Mouse (Mus musculus) adrenal gland, adult 2 months (tissue): ENCODE measurements around the gene Nkx6-1. TPM values are rescaled to one million over a fixed set of nuclear protein-coding genes. Genes with fewer than 3 reads are reported as not detected.

Source experiments
- DNase-seq: peaks from one replicate; pipeline ENCODE4 v3.0.0; 2021
- long read RNA-seq: library from polyadenylated mRNA; stranded (forward); transcript quantifications from one replicate; pipeline ENCODE4 v2.0.0, GENCODE M21; 2021
- polyA plus RNA-seq: library from polyadenylated mRNA; depleted of rRNA; stranded (reverse); fragments of >200 nt; gene quantifications from 2 replicates; pipeline ENCODE4 v1.2.3, GENCODE M21; 2012; rRNA removed
- total RNA-seq, 2 experiments: library from RNA; stranded (reverse); gene quantifications; 2 replicates each; pipeline ENCODE4 v1.2.3; 2021

The Nkx6-1 gene
- total RNA-seq (not detected), polyA plus RNA-seq (not detected in 2 replicates)
- long read RNA-seq = 0 reads

- peak; percentile 87 for DNase-seq
Observed at GRCm38 (mm10) chr5:101664945-101665615, at the start of gene Nkx6-1. Gene Nkx6-1 (minus strand): TSS chr5:101664996.

DNA sequence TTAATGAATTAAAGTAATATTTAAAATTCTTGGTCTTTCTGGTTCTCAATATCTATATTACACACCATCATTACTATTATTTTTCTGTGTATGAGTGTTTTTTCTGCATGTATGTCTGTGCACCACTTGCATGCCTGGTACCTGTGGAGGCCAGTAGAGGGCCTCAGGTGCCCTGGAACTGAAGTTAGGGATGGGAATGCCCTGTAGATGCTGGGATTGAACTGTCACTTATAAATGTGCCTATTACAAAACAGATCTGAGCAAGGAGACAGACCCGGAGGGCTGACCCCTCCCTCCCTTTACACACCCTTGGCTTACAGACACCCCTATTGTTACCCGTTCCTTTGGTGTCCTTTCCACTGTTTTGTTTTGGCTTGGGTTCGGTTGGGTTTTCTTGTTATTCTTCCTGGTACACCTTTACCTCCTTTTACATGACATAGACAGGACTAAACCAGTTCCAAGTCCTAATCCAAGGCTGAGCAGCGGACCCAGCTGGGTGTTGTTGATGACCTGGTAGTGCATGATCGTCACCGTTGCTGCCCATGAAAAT lies 48.3 kb upstream of the Nkx6-1 start:
- DNase-seq = no peak

DNA sequence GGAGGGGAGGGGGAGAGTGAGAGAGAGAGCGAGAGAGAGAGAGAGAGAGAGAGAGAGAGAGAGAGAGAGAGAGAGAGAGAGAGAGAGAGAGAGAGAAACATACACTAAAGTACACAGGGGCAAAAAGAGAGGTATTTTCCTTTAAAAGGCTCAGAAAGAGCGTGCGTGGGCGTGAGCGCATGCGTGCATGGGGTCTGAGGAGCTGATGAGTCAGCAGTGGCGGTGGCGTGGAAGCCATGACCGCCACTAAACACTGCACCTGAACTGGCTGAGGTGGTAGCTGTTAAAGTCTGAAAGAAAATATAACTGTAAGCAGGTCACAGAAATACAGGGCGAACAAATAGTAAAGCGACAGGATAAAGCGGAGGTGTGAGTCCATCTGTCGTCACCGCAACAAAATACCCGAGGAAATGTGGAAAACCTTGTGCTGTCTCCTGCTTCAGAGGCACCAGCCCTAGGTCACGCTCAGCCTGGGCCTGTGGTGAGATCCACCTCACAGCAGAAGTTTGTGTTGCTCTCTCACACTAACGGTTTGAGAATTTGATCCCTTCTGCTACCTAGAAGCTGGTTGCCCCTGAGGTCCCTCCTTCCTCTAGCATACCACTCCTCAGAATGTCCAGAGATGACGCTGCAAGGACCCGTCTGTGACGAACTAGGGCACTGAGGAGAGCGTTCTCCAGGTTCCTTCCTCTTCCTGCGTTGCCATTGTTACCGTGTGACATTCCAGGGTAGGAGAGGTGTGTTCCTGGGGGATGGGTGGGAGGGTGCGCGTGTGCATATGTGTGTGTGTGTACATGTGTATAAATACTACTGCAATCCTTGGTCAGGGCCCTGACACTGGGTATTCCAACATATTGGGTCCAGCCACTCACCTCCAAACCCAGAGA lies 38.8 kb upstream of the Nkx6-1 start:
- DNase-seq = peak; percentile 21

GRCm38 (mm10) chr5:101702636-101703035 lies 37.8 kb upstream of the Nkx6-1 start:
- no peak for DNase-seq

DNA sequence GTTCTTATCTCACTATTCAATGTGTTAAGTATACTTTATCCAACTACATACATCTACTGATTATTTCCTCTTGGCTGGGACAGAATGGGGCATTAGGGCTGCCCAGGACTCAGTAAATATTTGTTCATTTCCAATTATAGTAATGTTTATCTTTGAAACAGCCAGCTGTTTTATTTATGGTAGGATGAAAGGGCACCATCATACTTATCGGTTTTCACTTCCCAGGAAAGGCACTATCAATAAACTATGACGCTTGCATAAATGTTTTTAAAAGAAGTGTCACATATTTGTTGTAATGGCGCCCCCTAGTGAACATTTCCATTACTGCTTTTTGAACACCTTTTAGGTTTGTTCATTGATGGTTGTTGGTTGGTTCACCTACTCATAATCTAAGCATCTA lies 35.8 kb upstream of the Nkx6-1 start:
- no peak for DNase-seq

DNA sequence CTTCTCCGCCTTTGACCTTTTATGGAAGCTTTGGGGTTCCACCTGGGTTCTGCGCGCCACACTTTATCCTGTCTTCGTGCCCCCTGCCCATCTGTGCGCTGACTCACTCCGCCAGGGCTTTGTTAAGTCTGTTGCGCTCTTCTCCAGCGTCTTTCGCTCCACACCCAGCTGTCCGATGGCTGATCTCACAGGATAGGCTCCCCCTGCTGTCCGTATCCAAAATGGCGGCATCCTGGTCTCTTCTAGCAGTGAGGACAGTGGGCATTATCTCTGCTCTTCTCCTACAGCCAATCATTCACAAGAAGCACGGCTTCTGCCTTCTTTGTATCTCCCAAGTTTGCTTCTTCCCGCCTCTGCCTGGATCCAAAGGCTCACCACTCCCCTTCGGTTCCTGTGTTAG lies 23.8 kb upstream of the Nkx6-1 start:
- no peak for DNase-seq

- DNase-seq = no peak
Observed at GRCm38 (mm10) chr5:101683340-101683739, 18.5 kb upstream of the Nkx6-1 start.

DNA sequence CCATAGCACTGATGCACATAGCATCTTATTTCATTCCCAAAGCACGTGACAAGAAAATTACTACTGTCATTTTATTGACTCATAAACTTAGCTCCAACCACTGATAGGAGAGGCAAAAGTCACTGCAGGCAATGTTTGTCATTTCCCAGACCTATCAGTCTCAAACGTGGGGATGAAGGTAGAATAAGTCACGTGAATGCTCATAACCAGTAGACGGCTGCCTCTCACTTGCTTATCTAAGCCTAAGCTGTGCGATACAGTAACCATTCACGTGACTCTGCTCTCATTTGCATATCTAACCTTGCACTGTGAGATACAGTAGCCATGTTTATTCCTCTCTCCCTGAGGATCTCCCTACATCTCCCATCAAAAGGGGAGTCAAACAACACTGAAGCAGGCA lies 15.5 kb upstream of the Nkx6-1 start:
- no peak for DNase-seq

DNA sequence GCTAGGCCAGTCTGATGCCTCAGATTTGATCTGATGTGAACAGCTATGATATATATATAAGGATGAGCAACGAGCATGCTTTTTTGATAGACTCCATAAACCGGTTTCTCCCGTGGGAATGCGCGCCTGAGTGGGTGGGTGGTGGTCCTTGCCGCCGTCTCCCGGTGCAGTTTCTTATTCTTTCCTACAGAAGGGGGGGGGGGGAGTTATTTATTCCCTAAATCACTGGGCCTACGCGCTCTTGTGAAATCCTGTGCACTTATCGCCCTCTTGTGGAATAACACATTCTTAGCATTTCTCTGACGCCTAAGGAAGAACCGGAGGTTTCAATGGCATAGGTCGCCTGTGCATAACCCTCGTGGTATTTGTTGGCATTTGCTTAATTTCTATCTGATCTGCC lies 4.6 kb upstream of the Nkx6-1 start:
- DNase-seq = no peak

DNA sequence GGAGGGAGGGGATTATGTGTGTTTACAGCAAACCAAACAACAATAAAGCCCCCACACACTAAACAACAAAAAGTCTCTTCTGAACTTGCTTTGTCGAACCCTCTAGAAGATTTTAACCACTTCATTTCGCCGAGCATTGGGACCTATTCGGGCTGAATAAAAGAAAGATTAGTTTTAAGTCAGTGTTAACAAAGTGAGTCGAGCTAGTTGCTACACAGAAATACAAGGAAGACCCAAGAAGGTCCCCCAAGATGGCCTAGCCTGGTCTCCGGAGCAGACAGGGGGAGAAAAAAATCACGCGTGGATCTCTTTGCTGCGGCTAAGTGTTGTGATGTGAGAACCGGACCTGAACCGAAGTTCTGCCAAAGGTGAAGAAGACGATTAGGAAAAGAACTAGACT lies 3.7 kb upstream of the Nkx6-1 start:
- no peak for DNase-seq

GRCm38 (mm10) chr5:101668028-101668427 lies 3.2 kb upstream of the Nkx6-1 start:
- no peak for DNase-seq

DNA sequence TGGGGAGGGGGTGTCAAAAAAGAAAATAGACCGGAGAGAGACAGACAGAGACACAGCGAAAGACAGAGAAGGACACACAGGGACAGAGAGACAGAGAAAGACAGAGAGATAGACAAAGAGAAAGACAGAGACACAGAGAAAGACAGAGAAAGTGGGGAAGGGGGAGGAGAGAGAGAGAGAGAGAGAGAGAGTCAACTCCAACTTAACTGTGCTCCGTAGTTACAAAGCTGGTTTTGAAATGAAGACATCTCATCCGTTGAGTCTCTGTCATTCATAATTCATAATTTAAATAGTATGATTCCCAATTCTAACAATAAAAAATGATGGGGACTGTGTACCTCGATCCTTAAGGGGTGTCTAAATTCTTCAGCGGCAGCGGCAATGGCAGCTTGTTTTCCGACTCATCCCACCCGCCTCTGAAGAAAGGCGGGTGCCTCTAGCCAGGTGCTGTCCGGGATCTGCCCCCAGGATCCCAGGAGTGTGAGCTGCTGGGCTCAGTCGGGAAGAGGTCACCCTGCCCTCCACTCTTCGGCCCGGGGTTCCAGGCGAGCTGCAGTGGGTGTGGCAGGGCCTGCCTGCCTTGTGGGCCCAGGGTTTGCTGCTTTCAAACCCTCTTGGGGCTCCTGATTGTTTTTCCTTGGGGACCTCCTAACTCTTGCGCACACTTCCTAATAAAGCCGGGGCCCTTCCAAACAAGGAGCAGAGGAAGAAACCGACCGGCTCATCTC lies 2.6 kb upstream of the Nkx6-1 start:
- DNase-seq = no peak

- no peak for DNase-seq
Observed at GRCm38 (mm10) chr5:101666713-101667112, 1.9 kb upstream of the Nkx6-1 start.

DNA sequence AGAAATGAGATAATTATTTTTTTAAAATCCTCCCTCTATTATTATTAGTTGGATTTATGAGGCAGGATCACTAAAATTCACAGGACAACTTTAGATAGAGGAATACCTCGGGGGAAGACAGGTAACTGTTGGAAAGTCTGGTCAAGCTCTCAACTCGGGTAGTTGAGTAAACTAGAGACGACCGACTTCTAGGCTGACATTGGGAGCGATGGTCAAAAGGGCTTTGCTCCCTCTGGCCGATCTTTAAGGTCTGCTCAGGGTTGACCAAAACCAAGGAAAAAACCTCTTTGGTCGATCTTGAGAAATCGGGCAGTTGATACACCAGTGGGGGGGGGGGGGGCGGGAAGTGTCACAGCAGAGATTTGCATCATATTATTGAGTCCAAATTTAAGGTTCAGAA lies 1.3 kb upstream of the Nkx6-1 start:
- DNase-seq = no peak

GRCm38 (mm10) chr5:101664423-101664921 lies 324 bp downstream of the Nkx6-1 start:
- peak; percentile 44 for DNase-seq

- DNase-seq = no peak
Observed at GRCm38 (mm10) chr5:101663621-101664422, 974 bp downstream of the Nkx6-1 start.

- peak; percentile 47 for DNase-seq
Observed at GRCm38 (mm10) chr5:101663176-101663575, 1.6 kb downstream of the Nkx6-1 start.

DNA sequence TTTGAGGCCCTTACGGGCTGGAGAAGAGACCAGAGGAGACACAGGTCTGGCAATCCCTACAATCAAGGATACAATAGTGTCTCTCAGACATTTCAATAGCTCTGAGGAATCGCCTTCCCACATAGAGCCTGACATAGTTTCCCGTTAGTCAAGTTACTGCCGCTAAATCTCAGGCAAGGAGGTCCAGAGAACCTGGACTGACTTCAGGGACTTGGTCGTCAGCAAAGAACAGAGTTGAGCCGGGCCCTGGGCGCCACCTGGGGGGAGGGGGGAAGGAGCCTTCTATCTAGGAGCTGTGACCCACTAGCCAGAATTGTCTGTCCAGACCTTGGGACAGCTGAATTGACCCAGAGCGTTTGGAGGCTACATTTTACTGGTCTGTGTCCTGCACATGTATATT lies 2.3 kb downstream of the Nkx6-1 start:
- no peak for DNase-seq

DNA sequence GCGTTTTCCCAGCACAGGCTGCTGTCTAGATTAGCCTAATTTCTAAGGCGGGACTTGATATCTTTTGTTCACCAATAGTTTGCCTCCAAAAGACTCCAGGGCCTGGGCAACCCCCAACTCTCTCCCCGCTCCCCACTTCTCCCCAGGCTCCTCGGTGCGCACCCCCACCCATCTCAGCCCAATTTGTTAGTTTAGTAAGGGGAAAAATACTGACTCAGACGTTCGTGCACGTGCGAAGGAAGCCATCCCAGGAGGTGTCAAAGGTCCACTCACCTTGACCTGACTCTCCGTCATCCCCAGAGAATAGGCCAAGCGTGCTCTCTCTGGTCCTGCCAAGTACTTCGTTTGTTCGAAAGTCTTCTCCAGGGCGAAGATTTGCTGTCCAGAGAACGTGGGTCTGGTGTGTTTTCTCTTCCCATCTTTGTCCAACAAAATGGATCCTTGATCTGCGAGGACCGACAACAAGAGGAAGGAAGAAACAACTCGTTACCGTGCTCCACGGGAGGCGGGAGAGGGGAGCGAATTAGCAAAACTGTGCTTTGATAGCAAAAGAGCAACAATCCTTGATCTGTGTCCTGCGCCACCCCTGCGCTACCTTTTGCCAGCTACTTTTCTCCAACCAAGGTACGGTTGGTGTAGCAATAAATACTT lies 3.1 kb downstream of the Nkx6-1 start:
- DNase-seq = no peak

DNA sequence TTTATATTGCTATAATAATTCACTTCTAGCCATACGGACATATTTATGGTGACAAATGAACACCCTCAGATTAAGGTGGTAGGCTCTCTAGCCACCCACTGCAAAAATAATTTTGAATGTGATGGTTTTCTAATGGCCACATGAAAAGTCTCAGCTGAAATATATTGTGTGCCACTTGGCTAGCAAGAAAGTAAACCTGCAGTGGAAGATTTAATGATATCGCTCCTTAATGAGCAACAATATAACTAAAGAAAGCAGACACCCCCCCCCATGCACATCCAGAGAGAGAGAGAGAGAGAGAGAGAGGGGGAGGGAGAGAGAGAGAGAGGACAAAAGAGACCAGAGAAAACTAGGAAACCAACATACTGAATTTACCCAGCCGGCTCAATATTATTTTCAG lies 4.1 kb downstream of the Nkx6-1 start:
- DNase-seq = no peak
